Mouse (Mus musculus) liver, embryonic 14.5 days (tissue): ENCODE measurements around the gene Vipr2.

ENCODE experiments used
- CTCF ChIP-seq: IDR thresholded peaks from 2 replicates; pipeline ENCODE4 v1.5.1; 2016; ENCODE audit warnings: antibody characterized with exemption, low read depth, control low read depth
- EP300 ChIP-seq: IDR thresholded peaks from 2 replicates; pipeline ENCODE4 v1.6.1; 2016; ENCODE audit warnings: antibody characterized with exemption, low read depth

GRCm38 (mm10) chr12:116116455-116116854 lies 38.9 kb downstream of the Vipr2 start:
- no peak for TF ChIP-seq EP300
- no peak for TF ChIP-seq CTCF
